Mouse (Mus musculus) neural tube, postnatal 0 days (tissue): ENCODE results near the gene 1700020N15Rik. TPM values are rescaled to one million over a fixed set of nuclear protein-coding genes. Genes with fewer than 3 reads are reported as not detected.

ENCODE experiments used
- polyA plus RNA-seq: library from polyadenylated mRNA; unstranded; fragments of >200 nt; fragmentation: Nextera tagmentation; extraction: Ambion mirVana; gene quantifications from 2 replicates; pipeline ENCODE4 v1.2.1, GENCODE M21; 2015

The 1700020N15Rik gene
- polyA plus RNA-seq, result not detected in 2 replicates

DNA sequence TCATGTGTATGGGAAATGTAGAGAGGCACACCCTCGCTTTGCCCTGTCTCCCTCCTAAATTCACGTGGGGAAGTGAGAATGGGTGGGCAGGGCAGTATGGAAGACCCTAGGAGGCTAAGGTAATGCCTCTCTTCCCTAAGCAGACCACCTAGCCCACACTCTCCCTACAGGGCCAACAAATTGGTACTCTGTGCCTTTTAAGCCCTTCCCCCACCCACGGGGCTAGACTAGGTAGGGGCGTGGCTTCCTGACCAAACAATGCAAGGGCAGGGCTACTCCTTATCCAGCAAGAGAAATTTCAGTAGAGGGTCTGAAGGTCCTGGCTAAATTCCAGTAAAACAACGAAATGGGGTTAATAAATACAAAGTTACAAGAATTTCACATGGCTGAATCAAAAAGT lies at the start of gene 1700020N15Rik:
1700020N15Rik (plus strand) TSS at position 301 of the 400 bp plus-strand sequence.

